Mouse (Mus musculus): ENCODE results near the gene Trpv2.
"Not testable (repeated sequence)": the region's sequence is repeated elsewhere in the genome, so short reads cannot be mapped to it uniquely, and the experiment has no call there.

Trpv2 gene

GRCm38 (mm10) chr11:62647661-62648590 lies 73.6 kb downstream of the Trpv2 start, which contains the start of gene Lrrc75a:
Lrrc75a (minus strand) TSS chr11:62648523.
- no peak for DNase-seq (ENCODE audit: low read depth, low spot score)

GRCm38 (mm10) chr11:62648591-62649391 lies 74.5 kb downstream of the Trpv2 start, which contains the start of gene Mmgt2:
Mmgt2 (plus strand) TSS chr11:62648664.
- peak; percentile 91 for DNase-seq (ENCODE audit: low read depth, low spot score)

- not testable (repeated sequence) for DNase-seq (ENCODE audit: low read depth, low spot score)
Observed at GRCm38 (mm10) chr11:62649803-62650202, 75.5 kb downstream of the Trpv2 start.

Measured in ES-CJ7 (cell line).